Mouse (Mus musculus): Measurements from ENCODE around the gene Pard3b.

GRCm38 (mm10) chr1:62511681-62512080 lies 873.1 kb downstream of the Pard3b start:
- TF ChIP-seq CTCF (conservative IDR thresholded peaks at IDR 0.05; ENCODE audit: low read length): no peak
- no peak for TF ChIP-seq NANOG (IDR thresholded peaks at IDR 0.05; ENCODE audit: borderline replicate concordance, low read length)
- TF ChIP-seq POU5F1 (IDR thresholded peaks at IDR 0.05; ENCODE audit: borderline replicate concordance, low read length): no peak
